Mouse (Mus musculus): ENCODE results near the gene Cd24a.

- TF ChIP-seq TAL1 (IDR thresholded peaks at IDR 0.05; ENCODE audit: low read length) (no peak), GATA1 (IDR thresholded peaks at IDR 0.05; ENCODE audit: low read length) (no peak)
Measured at GRCm38 (mm10) chr10:43631639-43632354, 53.7 kb downstream of the Cd24a start.
